Mouse (Mus musculus): ENCODE results near the gene Lancl1. TPM values are rescaled to one million over a fixed set of nuclear protein-coding genes. Genes with fewer than 3 reads are reported as not detected.
A peak's percentile ranks its signal among the peaks of the same experiment; 100 is the strongest.

Gene Lancl1
- total RNA-seq (2021) = 100 to 1,000 TPM; 182 to 187 TPM

- DNase-seq (ENCODE audit: low spot score in 2 of 2) = peak; percentile 91 to 97
- intact Hi-C loops (cut with DNase I) = no loop called here
These were observed at the start of gene Lancl1 for GRCm38 (mm10) chr1:67038246-67038987. Lancl1 (minus strand) TSS chr1:67038872.

GRCm38 (mm10) chr1:67079146-67079545 lies 40.5 kb upstream of the Lancl1 start:
- DNase-seq (ENCODE audit: low spot score in 2 of 2) = no peak
- intact Hi-C loops (cut with DNase I) = no loop called here

GRCm38 (mm10) chr1:67078666-67079065 lies 40.0 kb upstream of the Lancl1 start:
- no peak for DNase-seq (ENCODE audit: low spot score in 2 of 2)
- intact Hi-C loops (cut with DNase I) = no loop called here

- no peak for DNase-seq (ENCODE audit: low spot score in 2 of 2)
- intact Hi-C loops (cut with DNase I) = no loop called here
These were observed 39.1 kb upstream of the Lancl1 start for GRCm38 (mm10) chr1:67077739-67078138.

- DNase-seq (ENCODE audit: low spot score in 2 of 2) = no peak
- intact Hi-C loops (cut with DNase I) = no loop called here
These were observed 28.9 kb upstream of the Lancl1 start for GRCm38 (mm10) chr1:67067561-67067960.

- no peak for DNase-seq (ENCODE audit: low spot score in 2 of 2)
- intact Hi-C loops (cut with DNase I) = no loop called here
These were observed 26.9 kb upstream of the Lancl1 start for GRCm38 (mm10) chr1:67065347-67066270.

GRCm38 (mm10) chr1:67061456-67062085 lies 22.9 kb upstream of the Lancl1 start:
- intact Hi-C loops (cut with DNase I) = no loop called here
- DNase-seq (ENCODE audit: low spot score in 2 of 2) = peak; percentile 74 to 86

GRCm38 (mm10) chr1:67055816-67056215 lies 17.1 kb upstream of the Lancl1 start:
- intact Hi-C loops (cut with DNase I) = no loop called here
- no peak for DNase-seq (ENCODE audit: low spot score in 2 of 2)

- intact Hi-C loops (cut with DNase I) = no loop called here
- DNase-seq (ENCODE audit: low spot score in 2 of 2) = no peak
These were observed 14.0 kb upstream of the Lancl1 start for GRCm38 (mm10) chr1:67052721-67053120.

- intact Hi-C loops (cut with DNase I) = no loop called here
- DNase-seq (ENCODE audit: low spot score in 2 of 2) = no peak
These were observed 10.9 kb upstream of the Lancl1 start for GRCm38 (mm10) chr1:67049600-67049999.

GRCm38 (mm10) chr1:67048696-67049095 lies 10.0 kb upstream of the Lancl1 start:
- DNase-seq (ENCODE audit: low spot score in 2 of 2) = no peak
- intact Hi-C loops (cut with DNase I) = no loop called here

GRCm38 (mm10) chr1:67045100-67045499 lies 6.4 kb upstream of the Lancl1 start:
- no peak for DNase-seq (ENCODE audit: low spot score in 2 of 2)
- intact Hi-C loops (cut with DNase I) = no loop called here

GRCm38 (mm10) chr1:67042583-67042982 lies 3.9 kb upstream of the Lancl1 start:
- DNase-seq (ENCODE audit: low spot score in 2 of 2) = no peak
- intact Hi-C loops (cut with DNase I) = no loop called here

- intact Hi-C loops (cut with DNase I) = no loop called here
- no peak for DNase-seq (ENCODE audit: low spot score in 2 of 2)
These were observed 411 bp upstream of the Lancl1 start for GRCm38 (mm10) chr1:67039083-67039482.

GRCm38 (mm10) chr1:67037198-67037597 lies 1.5 kb downstream of the Lancl1 start:
- intact Hi-C loops (cut with DNase I) = no loop called here
- no peak for DNase-seq (ENCODE audit: low spot score in 2 of 2)

- DNase-seq (ENCODE audit: low spot score in 2 of 2) = peak in 1 of 2 experiments; percentile 19
These were observed 5.4 kb downstream of the Lancl1 start for GRCm38 (mm10) chr1:67033278-67033677.

GRCm38 (mm10) chr1:67026927-67027511 lies 11.7 kb downstream of the Lancl1 start:
- intact Hi-C loops (cut with DNase I) = no loop called here

More at GRCm38 (mm10) chr1:67033278-67033677, 5.4 kb downstream of the Lancl1 start:
- intact Hi-C loops (cut with DNase I) = no loop called here

GRCm38 (mm10) chr1:67026142-67026541 lies 12.5 kb downstream of the Lancl1 start:
- DNase-seq (ENCODE audit: low spot score in 2 of 2) = peak in 1 of 2 experiments; percentile 9

More at GRCm38 (mm10) chr1:67026927-67027511, 11.7 kb downstream of the Lancl1 start:
- DNase-seq (ENCODE audit: low spot score in 2 of 2) = no peak

GRCm38 (mm10) chr1:67022767-67023166 lies 15.9 kb downstream of the Lancl1 start:
- no peak for DNase-seq (ENCODE audit: low spot score in 2 of 2)
- intact Hi-C loops (cut with DNase I) = no loop called here

More at GRCm38 (mm10) chr1:67026142-67026541, 12.5 kb downstream of the Lancl1 start:
- intact Hi-C loops (cut with DNase I) = no loop called here

GRCm38 (mm10) chr1:67022051-67022450 lies 16.6 kb downstream of the Lancl1 start:
- DNase-seq (ENCODE audit: low spot score in 2 of 2) = no peak
- intact Hi-C loops (cut with DNase I) = no loop called here
